Mouse (Mus musculus): ENCODE data around the gene Zfp961. TPM values are rescaled to one million over a fixed set of nuclear protein-coding genes. Genes with fewer than 3 reads are reported as not detected.

Gene Zfp961
- polyA plus RNA-seq, 1 experiment from 2014 or later = 16.9 TPM

- Histone ChIP-seq H3K27ac (no peak overlapping the region), H3K9me3 (no peaks in the 10 kb centered on the region), H3K4me3 (no peak overlapping the region), H3K9ac (no peak overlapping the region), H3K36me3 (peaks cover 56% of the 10 kb centered on the region), H3K27me3 (no peaks in the 10 kb centered on the region), H3K4me1 (no peaks in the 10 kb centered on the region), H3K4me2 (no peak overlapping the region)
- ATAC-seq (ENCODE audit: insufficient number of reproducible peaks, low FRiP score, low TSS enrichment, low read depth) = no peak
- WGBS = 95% methylated on average over 5 of the region's 5 CpGs
These were observed 16.4 kb downstream of the Zfp961 start for GRCm38 (mm10) chr8:71967261-71967660.

GRCm38 (mm10) chr8:71968100-71968499, 17.3 kb downstream of the Zfp961 start:
- H3K4me1 ChIP-seq = no peaks in the 10 kb centered on the region
- 0 out of 2 replicates have a peak overlapping the region, but pooled peaks have one; percentile 30 for H3K27ac ChIP-seq
- H3K4me2 ChIP-seq = no peak overlapping the region
- H3K9ac ChIP-seq = no peak overlapping the region
- no peaks in the 10 kb centered on the region for H3K27me3 ChIP-seq
- ATAC-seq (ENCODE audit: insufficient number of reproducible peaks, low FRiP score, low TSS enrichment, low read depth) = no peak
- no peak overlapping the region for H3K4me3 ChIP-seq
- no peaks in the 10 kb centered on the region for H3K9me3 ChIP-seq
- peaks cover 56% of the 10 kb centered on the region for H3K36me3 ChIP-seq
- 60% methylated on average over 6 of the region's 6 CpGs for WGBS

GRCm38 (mm10) chr8:71968636-71969035, 17.8 kb downstream of the Zfp961 start:
- H3K27me3 ChIP-seq = no peaks in the 10 kb centered on the region
- no peak overlapping the region; the same call in 1 of the 2 replicates for H3K27ac ChIP-seq
- H3K9ac ChIP-seq = no peak overlapping the region
- ATAC-seq (ENCODE audit: insufficient number of reproducible peaks, low FRiP score, low TSS enrichment, low read depth) = no peak
- no peaks in the 10 kb centered on the region for H3K4me1 ChIP-seq
- 72% methylated on average over 6 of the region's 6 CpGs for WGBS
- H3K36me3 ChIP-seq = peaks cover 56% of the 10 kb centered on the region
- H3K4me2 ChIP-seq = no peak overlapping the region
- H3K9me3 ChIP-seq = no peaks in the 10 kb centered on the region
- H3K4me3 ChIP-seq = no peak overlapping the region

- WGBS = 68% methylated on average over 1 of the region's 1 CpGs
These were observed 21.1 kb downstream of the Zfp961 start for GRCm38 (mm10) chr8:71971945-71972344.

GRCm38 (mm10) chr8:71974211-71974610, 23.4 kb downstream of the Zfp961 start:
- Histone ChIP-seq H3K36me3 (peaks cover 4% of the 10 kb centered on the region; the same call in 1 of the 2 replicates), H3K27me3 (no peaks in the 10 kb centered on the region), H3K4me1 (no peaks in the 10 kb centered on the region), H3K27ac (no peak overlapping the region), H3K4me3 (no peak overlapping the region), H3K9me3 (no peaks in the 10 kb centered on the region), H3K9ac (no peak overlapping the region), H3K4me2 (no peak overlapping the region)
- no peak for ATAC-seq (ENCODE audit: insufficient number of reproducible peaks, low FRiP score, low TSS enrichment, low read depth)
- WGBS = 78% methylated on average over 3 of the region's 3 CpGs

More at GRCm38 (mm10) chr8:71971945-71972344, 21.1 kb downstream of the Zfp961 start:
- Histone ChIP-seq H3K27me3 (no peaks in the 10 kb centered on the region), H3K4me1 (no peaks in the 10 kb centered on the region), H3K36me3 (peaks cover 25% of the 10 kb centered on the region), H3K9ac (no peak overlapping the region), H3K4me2 (no peak overlapping the region), H3K27ac (no peak overlapping the region), H3K9me3 (no peaks in the 10 kb centered on the region), H3K4me3 (no peak overlapping the region)
- no peak for ATAC-seq (ENCODE audit: insufficient number of reproducible peaks, low FRiP score, low TSS enrichment, low read depth)

- ATAC-seq (ENCODE audit: insufficient number of reproducible peaks, low FRiP score, low TSS enrichment, low read depth) = no peak
- no peak overlapping the region for H3K4me2 ChIP-seq
- no peaks in the 10 kb centered on the region for H3K4me1 ChIP-seq
- no peaks in the 10 kb centered on the region for H3K27me3 ChIP-seq
- WGBS = 71% methylated on average over 2 of the region's 2 CpGs
- H3K4me3 ChIP-seq = no peak overlapping the region
- no peak overlapping the region for H3K27ac ChIP-seq
- H3K9me3 ChIP-seq = no peaks in the 10 kb centered on the region
- no peak overlapping the region for H3K9ac ChIP-seq
- H3K36me3 ChIP-seq = no peaks in the 10 kb centered on the region
These were observed 30.2 kb downstream of the Zfp961 start for GRCm38 (mm10) chr8:71981032-71981431.

- Histone ChIP-seq H3K27ac (no peak overlapping the region), H3K4me3 (no peak overlapping the region), H3K9ac (no peak overlapping the region), H3K9me3 (no peaks in the 10 kb centered on the region), H3K27me3 (no peaks in the 10 kb centered on the region), H3K36me3 (no peaks in the 10 kb centered on the region), H3K4me1 (no peaks in the 10 kb centered on the region), H3K4me2 (no peak overlapping the region)
- 76% methylated on average over 4 of the region's 4 CpGs for WGBS
- ATAC-seq (ENCODE audit: insufficient number of reproducible peaks, low FRiP score, low TSS enrichment, low read depth) = no peak
These were observed 30.6 kb downstream of the Zfp961 start for GRCm38 (mm10) chr8:71981456-71981855.

GRCm38 (mm10) chr8:71984601-71985000, 33.8 kb downstream of the Zfp961 start:
- Histone ChIP-seq H3K4me3 (no peak overlapping the region), H3K27me3 (0 out of 2 replicates have a peak, but pooled peaks cover 3% of the 10 kb centered on the region), H3K9me3 (no peaks in the 10 kb centered on the region), H3K9ac (no peak overlapping the region), H3K4me1 (peaks cover 8% of the 10 kb centered on the region; the same call in 1 of the 2 replicates), H3K36me3 (no peaks in the 10 kb centered on the region), H3K4me2 (no peak overlapping the region), H3K27ac (no peak overlapping the region)
- no peak for ATAC-seq (ENCODE audit: insufficient number of reproducible peaks, low FRiP score, low TSS enrichment, low read depth)
- 52% methylated on average over 4 of the region's 4 CpGs for WGBS

GRCm38 (mm10) chr8:71988110-71988866, 37.5 kb downstream of the Zfp961 start:
- ATAC-seq (ENCODE audit: insufficient number of reproducible peaks, low FRiP score, low TSS enrichment, low read depth) = no peak
- WGBS = 19% methylated on average over 24 of the region's 24 CpGs
- Histone ChIP-seq H3K4me1 (peaks cover 8% of the 10 kb centered on the region; the same call in 1 of the 2 replicates), H3K9me3 (no peaks in the 10 kb centered on the region), H3K27me3 (0 out of 2 replicates have a peak, but pooled peaks cover 3% of the 10 kb centered on the region), H3K36me3 (no peaks in the 10 kb centered on the region), H3K4me2 (peak overlapping the region; percentile 57), H3K9ac (0 out of 2 replicates have a peak overlapping the region, but pooled peaks have one; percentile 20), H3K27ac (no peak overlapping the region), H3K4me3 (peak overlapping the region; percentile 44)

- Histone ChIP-seq H3K4me3 (peak overlapping the region; percentile 44), H3K9me3 (no peaks in the 10 kb centered on the region), H3K36me3 (no peaks in the 10 kb centered on the region), H3K27me3 (0 out of 2 replicates have a peak, but pooled peaks cover 3% of the 10 kb centered on the region), H3K9ac (0 out of 2 replicates have a peak overlapping the region, but pooled peaks have one; percentile 20), H3K27ac (no peak overlapping the region), H3K4me2 (peak overlapping the region; percentile 57), H3K4me1 (peaks cover 8% of the 10 kb centered on the region; the same call in 1 of the 2 replicates)
- 36% methylated on average over 13 of the region's 13 CpGs for WGBS
- ATAC-seq (ENCODE audit: insufficient number of reproducible peaks, low FRiP score, low TSS enrichment, low read depth) = no peak
These were observed 38.2 kb downstream of the Zfp961 start for GRCm38 (mm10) chr8:71988867-71989599.

GRCm38 (mm10) chr8:71999434-71999833, 48.6 kb downstream of the Zfp961 start:
- H3K27ac ChIP-seq = no peak overlapping the region
- no peak overlapping the region for H3K9ac ChIP-seq
- no peak overlapping the region for H3K4me2 ChIP-seq
- no peak overlapping the region for H3K4me3 ChIP-seq
- 86% methylated on average over 1 of the region's 1 CpGs for WGBS
- H3K36me3 ChIP-seq = no peaks in the 10 kb centered on the region
- no peak for ATAC-seq (ENCODE audit: insufficient number of reproducible peaks, low FRiP score, low TSS enrichment, low read depth)
- no peaks in the 10 kb centered on the region for H3K27me3 ChIP-seq
- H3K4me1 ChIP-seq = no peaks in the 10 kb centered on the region
- no peaks in the 10 kb centered on the region for H3K9me3 ChIP-seq

GRCm38 (mm10) chr8:72000223-72000622, 49.4 kb downstream of the Zfp961 start:
- 58% methylated on average over 3 of the region's 3 CpGs for WGBS
- no peaks in the 10 kb centered on the region for H3K4me1 ChIP-seq
- H3K9me3 ChIP-seq = no peaks in the 10 kb centered on the region
- ATAC-seq (ENCODE audit: insufficient number of reproducible peaks, low FRiP score, low TSS enrichment, low read depth) = no peak
- no peak overlapping the region for H3K4me2 ChIP-seq
- no peak overlapping the region for H3K9ac ChIP-seq
- no peaks in the 10 kb centered on the region for H3K36me3 ChIP-seq
- H3K27me3 ChIP-seq = no peaks in the 10 kb centered on the region
- H3K27ac ChIP-seq = no peak overlapping the region
- no peak overlapping the region for H3K4me3 ChIP-seq
